Mouse (Mus musculus): Measurements from ENCODE around the gene Alg12. TPM values are rescaled to one million over a fixed set of nuclear protein-coding genes. Genes with fewer than 3 reads are reported as not detected.
"Not testable (repeated sequence)": the region's sequence is repeated elsewhere in the genome, so short reads cannot be mapped to it uniquely, and the experiment has no call there.

Gene Alg12
- total RNA-seq, 2 experiments from 2014 or later = 9.2 to 12.0 TPM

DNA sequence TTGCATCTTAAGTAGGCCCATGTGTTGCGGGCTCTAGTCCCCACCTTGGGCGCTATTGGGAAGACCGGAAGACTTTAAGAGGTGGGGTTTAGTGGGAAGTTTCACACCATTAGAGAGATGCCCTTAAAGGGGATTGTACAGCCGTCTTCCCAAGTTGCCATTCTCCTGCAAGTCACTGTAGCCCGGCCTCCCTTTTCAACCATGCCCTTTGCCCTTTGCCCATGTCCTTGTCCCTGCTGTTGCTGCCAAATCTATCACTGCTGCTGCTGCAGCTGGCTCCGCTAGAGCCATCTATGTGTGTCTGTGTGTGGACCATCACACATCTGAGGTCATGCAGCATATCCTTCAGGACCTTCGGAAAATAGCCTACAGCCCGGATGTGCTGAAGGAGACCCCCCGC is 13.4 kb upstream of the Alg12 start:
- DNase-seq (ENCODE audit: low spot score in 2 of 2) = no peak

DNA sequence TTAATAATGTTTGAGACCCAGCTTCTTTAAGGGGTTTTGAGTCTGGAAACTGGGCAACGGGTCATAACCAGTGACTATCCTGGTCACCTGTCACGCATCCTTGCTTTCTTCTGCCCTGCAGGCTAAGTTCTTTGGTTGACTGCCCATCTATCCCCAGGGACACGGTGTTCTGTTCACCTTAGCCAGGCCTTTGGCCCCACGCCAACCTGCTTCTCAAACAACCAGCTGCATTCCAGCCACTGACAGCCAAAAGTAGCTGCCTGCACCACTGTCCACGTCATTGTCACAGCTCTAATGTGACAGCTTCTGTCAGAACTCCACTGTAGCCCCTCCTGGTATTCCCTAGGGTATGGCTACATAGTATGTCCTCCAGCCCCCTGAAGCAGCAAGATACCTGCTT is 12.4 kb upstream of the Alg12 start:
- DNase-seq (ENCODE audit: low spot score in 2 of 2) = no peak

DNA sequence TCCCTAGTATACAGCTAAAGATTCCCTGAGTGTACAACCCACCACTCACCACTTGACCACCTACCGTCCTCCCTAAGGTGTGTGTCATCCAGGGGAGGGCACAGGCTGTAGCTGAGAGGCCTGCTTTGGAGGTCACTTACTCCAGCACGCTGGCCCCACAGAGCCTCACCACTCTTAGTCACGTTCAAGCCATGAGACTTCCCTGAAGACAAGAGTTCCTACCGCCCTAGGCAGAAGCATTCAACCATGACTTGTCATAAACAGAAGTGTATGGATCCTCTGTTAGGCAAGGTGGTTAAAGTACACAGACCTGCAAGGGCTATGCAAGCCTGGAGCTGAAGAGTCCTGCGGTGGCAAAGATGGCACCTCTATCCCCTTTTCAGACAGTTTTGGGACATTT is 11.6 kb upstream of the Alg12 start:
- no peak for DNase-seq (ENCODE audit: low spot score in 2 of 2)

- no peak for DNase-seq (ENCODE audit: low spot score in 2 of 2)
These were observed 10.8 kb upstream of the Alg12 start for GRCm38 (mm10) chr15:88829791-88830440.

DNA sequence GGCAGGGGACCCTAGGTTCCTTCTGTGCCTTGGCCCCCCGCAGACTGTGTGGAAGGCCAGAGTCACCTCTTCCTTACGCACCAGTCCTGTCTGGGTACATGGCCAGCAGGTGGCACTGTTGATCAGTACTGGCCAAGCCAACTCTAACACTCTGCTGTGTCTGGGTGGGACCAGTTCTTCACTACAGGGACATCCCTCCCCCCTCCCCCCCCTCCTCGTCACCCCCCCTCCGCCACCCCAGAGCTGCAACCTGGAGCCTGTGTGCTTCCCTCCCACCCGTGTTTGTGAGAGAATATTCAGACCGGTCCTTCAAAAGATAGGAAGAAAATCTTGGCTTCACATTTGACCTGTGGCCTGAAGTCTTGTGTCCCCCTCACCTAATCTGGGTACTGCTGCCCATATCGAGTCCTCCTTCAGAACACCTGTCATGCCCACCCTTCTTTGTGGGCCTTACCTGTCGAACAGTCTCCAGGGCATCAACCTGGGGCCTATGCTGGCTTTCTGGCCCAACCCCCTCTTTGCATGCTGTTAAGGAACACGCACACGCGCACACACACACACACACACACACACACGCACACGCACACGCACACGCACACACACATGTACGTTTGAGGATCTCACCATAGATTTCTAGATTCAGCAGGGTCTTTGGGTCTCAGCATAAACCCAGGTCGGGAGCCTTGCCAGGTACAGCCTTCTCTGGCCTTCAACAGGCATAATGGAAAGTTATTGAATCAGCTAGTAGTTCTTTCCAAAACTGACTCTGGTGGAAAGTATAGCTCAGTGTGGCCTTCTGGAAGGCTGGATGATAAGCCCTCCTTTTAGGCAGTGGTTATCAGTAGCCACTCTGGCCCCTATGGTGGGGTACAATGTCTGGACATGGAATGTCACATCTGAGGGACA is 9.9 kb upstream of the Alg12 start:
- peak; percentile 81 to 85 for DNase-seq (ENCODE audit: low spot score in 2 of 2)

GRCm38 (mm10) chr15:88827991-88828799 is 9.1 kb upstream of the Alg12 start:
- peak; percentile 57 to 59 for DNase-seq (ENCODE audit: low spot score in 2 of 2)

DNA sequence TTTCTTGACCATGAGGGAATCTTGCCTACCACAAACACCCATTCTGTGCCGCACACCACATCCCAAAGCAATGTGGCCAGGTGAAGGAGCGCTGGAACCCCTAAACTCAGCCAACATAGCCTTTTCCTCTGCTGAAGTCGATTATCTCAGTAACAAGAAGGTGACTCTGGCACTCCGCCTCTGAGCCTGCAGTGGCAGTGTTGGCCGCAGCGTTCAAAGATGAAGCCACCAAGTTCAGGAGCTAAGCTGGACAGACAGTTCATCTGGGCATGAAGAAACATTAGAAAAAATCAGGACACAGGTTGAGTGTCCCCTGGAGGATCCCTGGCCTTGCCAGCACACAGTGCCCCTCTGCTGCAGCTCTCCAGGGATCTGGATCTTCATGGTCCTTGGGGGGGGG is 8.3 kb upstream of the Alg12 start:
- DNase-seq (ENCODE audit: low spot score in 2 of 2) = no peak

- no peak for DNase-seq (ENCODE audit: low spot score in 2 of 2)
These were observed 4.3 kb upstream of the Alg12 start for GRCm38 (mm10) chr15:88823376-88823775.

DNA sequence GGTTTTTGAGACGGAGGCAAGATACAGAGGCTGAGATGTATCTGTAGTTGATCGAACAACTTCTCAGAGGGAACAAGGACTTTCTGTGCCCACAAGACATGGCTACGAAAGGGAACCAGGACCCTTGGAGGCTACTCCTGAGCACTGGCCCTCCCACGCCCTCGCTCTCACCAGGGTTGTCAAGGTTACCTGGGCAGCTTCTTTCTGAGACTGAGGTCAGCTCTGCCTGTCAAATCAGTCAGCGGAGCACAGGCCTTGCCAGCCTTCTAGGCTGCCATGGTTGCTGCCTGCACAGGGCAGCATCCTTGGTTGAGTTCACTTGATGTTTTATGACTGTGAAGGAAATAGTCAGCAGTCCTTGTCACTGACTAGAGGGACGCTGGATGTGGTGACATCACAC is 3.4 kb upstream of the Alg12 start:
- DNase-seq (ENCODE audit: low spot score in 2 of 2) = no peak

GRCm38 (mm10) chr15:88821403-88821802 is 2.3 kb upstream of the Alg12 start:
- no peak for DNase-seq (ENCODE audit: low spot score in 2 of 2)

GRCm38 (mm10) chr15:88819906-88820303 is 787 bp upstream of the Alg12 start:
- peak in 1 of 2 experiments; percentile 33 for DNase-seq (ENCODE audit: low spot score in 2 of 2)

- no peak for DNase-seq (ENCODE audit: low spot score in 2 of 2)
These were observed 3.9 kb downstream of the Alg12 start for GRCm38 (mm10) chr15:88815196-88815700.

GRCm38 (mm10) chr15:88814411-88815047 is 4.6 kb downstream of the Alg12 start:
- DNase-seq (ENCODE audit: low spot score in 2 of 2) = no peak

- not testable (repeated sequence) for DNase-seq (ENCODE audit: low spot score in 2 of 2)
These were observed 5.2 kb downstream of the Alg12 start for GRCm38 (mm10) chr15:88813873-88814272.

DNA sequence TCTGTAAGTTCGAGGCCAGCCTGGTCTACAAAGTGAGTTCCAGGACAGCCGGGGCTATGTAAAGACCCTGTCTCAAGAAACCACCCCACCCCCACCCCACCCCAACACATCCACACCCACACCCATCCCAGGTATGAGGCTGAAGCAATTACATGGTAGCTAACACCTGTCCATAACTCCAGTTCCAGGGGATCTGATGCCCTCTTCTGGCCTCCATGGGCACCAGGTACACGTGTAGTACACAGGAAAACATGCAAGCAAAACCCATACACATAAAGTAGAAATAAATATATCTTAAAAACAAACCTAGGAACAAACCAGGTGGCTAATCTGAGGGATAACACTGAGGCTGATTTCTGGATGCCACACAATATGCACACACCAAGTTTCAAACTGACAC is 5.9 kb downstream of the Alg12 start:
- no peak for DNase-seq (ENCODE audit: low spot score in 2 of 2)

GRCm38 (mm10) chr15:88810369-88810768 is 8.7 kb downstream of the Alg12 start:
- DNase-seq (ENCODE audit: low spot score in 2 of 2) = no peak

DNA sequence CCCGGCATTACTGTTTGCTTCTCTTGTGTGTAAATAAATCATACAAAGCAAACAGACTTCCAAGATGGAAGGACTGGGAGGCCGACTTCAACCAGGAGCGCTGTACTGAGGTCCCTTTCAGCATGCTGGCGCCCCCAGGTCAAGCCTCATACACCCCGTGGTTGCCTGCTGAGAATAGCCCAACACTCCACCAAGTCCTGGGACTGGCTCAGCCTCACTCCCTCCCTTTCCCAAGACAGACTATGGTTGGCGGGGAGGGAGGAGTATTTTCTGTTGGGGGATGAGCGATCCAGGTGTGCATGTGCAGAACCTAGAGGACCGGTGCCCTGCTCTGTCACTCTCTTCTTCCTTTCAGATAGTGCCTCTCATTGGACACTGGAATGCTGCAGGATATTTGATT is 11.0 kb downstream of the Alg12 start:
- no peak for DNase-seq (ENCODE audit: low spot score in 2 of 2)

DNA sequence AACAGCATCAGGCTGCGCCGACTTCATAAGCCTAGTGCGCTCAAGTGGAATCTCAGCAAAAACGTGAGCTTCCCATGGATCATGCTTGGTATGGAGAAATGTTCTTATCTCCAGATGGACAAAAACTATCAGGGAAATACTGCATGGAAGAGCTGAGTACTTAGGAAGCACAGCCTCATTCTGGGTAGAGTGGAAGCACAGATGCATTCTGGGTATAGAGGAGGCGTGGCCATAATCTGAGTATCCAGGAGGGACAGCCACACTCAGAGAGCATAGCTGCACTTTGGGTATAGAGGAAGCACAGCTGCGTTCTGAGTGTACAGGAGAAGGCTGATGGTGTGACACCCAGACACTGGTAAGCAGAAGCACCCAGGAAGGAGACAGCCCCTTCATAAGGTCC is 16.8 kb downstream of the Alg12 start:
- DNase-seq (ENCODE audit: low spot score in 2 of 2) = no peak

DNA sequence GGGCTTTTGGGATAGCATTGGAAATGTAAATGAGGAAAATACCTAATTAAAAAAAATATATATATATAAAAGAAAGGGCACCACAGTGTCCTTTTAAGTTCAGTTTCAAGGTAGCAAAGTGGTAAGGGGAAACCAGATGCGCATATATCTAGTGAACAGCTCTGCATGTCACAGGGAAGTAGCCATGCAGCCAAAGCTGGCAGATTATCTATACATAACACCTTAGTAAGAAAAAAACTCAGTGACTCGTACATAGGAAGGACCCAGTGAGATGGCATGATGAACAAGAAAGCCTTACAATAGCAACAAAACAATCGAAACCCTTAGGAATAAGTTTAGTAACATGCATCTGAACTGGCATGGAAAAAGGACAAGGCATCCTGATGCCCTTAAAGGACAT is 17.2 kb downstream of the Alg12 start:
- DNase-seq (ENCODE audit: low spot score in 2 of 2) = no peak

- DNase-seq (ENCODE audit: low spot score in 2 of 2) = no peak
These were observed 18.2 kb downstream of the Alg12 start for GRCm38 (mm10) chr15:88800921-88801354.

DNA sequence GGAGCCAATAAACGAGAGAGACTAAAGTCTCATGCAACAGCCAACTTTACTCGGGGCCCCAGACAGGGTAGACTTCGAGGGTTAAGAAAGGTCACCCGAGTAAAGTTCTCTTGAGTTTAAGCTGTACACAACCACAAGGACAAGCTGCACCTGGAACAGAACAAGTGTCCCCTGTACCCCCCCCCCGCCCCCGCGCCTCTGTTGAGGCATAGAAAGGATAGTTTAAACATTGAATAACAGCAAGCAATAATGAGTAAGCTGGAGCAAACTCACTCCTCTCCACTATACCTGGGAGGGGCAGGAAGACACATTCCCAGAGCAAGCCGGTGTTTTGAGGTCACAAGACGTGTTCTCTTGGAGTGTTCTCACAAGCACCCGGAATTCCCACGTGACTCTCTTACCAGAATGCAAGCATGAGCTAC is 19.2 kb downstream of the Alg12 start:
- DNase-seq (ENCODE audit: low spot score in 2 of 2) = no peak

Measured in layer of hippocampus, postnatal 14 days (tissue).